Mouse (Mus musculus) ES-E14 (cell line): ENCODE data around the gene Smim24. TPM values are rescaled to one million over a fixed set of nuclear protein-coding genes. Genes with fewer than 3 reads are reported as not detected.

Source experiments
- DNase-seq: peaks from one replicate; pipeline ENCODE4 v3.0.0-alpha.2; 2013; ENCODE audit warnings: low read depth, low spot score
- H3K27ac ChIP-seq: 2 replicates; pipeline ENCODE4 v1.5.1; 2012; ENCODE audit warnings: low read depth, mild to moderate bottlenecking, low read length, moderate library complexity, mixed read lengths; ENCODE audit not compliant: poor library complexity, insufficient read depth, severe bottlenecking
- H3K36me3 ChIP-seq: 2 replicates; pipeline ENCODE4 v1.6.1; 2012; ENCODE audit warnings: mild to moderate bottlenecking, low read length, moderate library complexity, mixed read lengths; ENCODE audit not compliant: control insufficient read depth, poor library complexity, insufficient read depth, severe bottlenecking
- H3K4me1 ChIP-seq, 2 experiments: fragments of 150-350 bp in 1 of 2; sonication (generic) in 1 of 2; 2 replicates each; pipeline ENCODE4 v1.6.1; 2012; ENCODE audit warnings: low read length in 2 of 2, mild to moderate bottlenecking in 1 of 2, mixed read lengths in 1 of 2; ENCODE audit not compliant: control insufficient read depth in 2 of 2, insufficient read depth in 2 of 2, poor library complexity in 1 of 2
- H3K4me3 ChIP-seq, 2 experiments: fragments of 150-350 bp in 1 of 2; sonication (generic) in 1 of 2; 2 replicates each; pipeline ENCODE4 v1.5.1; 2012; ENCODE audit warnings: low read length in 2 of 2, low read depth in 1 of 2, mild to moderate bottlenecking in 1 of 2, mixed read lengths in 1 of 2; ENCODE audit not compliant: insufficient read depth in 1 of 2, poor library complexity in 1 of 2, severe bottlenecking in 1 of 2
- H3K9ac ChIP-seq: 2 replicates; pipeline ENCODE4 v1.6.1; 2012; ENCODE audit warnings: low read depth, mild to moderate bottlenecking, low read length, mixed read lengths; ENCODE audit not compliant: poor library complexity, insufficient read depth, severe bottlenecking
- H3K9me3 ChIP-seq: fragments of 150-350 bp; sonication (generic); 2 replicates; pipeline ENCODE4 v1.6.1; 2012; ENCODE audit warnings: low read depth, mild to moderate bottlenecking, low read length; ENCODE audit not compliant: control insufficient read depth, insufficient read depth
- CHD2 ChIP-seq: IDR thresholded peaks from 2 replicates; pipeline ENCODE4 v1.6.1; 2014; ENCODE audit warnings: mild to moderate bottlenecking, low read depth, low read length, inconsistent platforms
- HCFC1 ChIP-seq: IDR thresholded peaks from 2 replicates; pipeline ENCODE4 v1.6.1; 2012; ENCODE audit warnings: low read length, inconsistent platforms, borderline replicate concordance; ENCODE audit not compliant: insufficient read depth
- MAFK ChIP-seq: IDR thresholded peaks from 2 replicates; pipeline ENCODE4 v1.6.1; 2014; ENCODE audit warnings: mild to moderate bottlenecking, low read depth, low read length, inconsistent platforms; ENCODE audit not compliant: insufficient read depth
- ZC3H11A ChIP-seq: IDR thresholded peaks from 2 replicates; pipeline ENCODE4 v1.6.1; 2012; ENCODE audit warnings: low read depth, mild to moderate bottlenecking, inconsistent platforms, low read length, borderline replicate concordance
- ZNF384 ChIP-seq: IDR thresholded peaks from 2 replicates; pipeline ENCODE4 v1.6.1; 2012; ENCODE audit warnings: low read depth, low read length, inconsistent platforms
- in situ Hi-C, 2 experiments: fragments of 600-800 bp; cut with MboI; formaldehyde crosslinking; loops; one replicate each; pipeline ENCODE4 v1.15.1; 2025; ENCODE audit warnings: low sequenced_read_pairs in 2 of 2, inconsistent platforms in 1 of 2; ENCODE audit not compliant: unreplicated experiment in 2 of 2
- total RNA-seq: library from RNA; depleted of rRNA; stranded (reverse); fragments of 300-350 nt; gene quantifications from 2 replicates; pipeline ENCODE4 v1.2.3, GENCODE M21; 2012

The Smim24 gene
- total RNA-seq, 1 experiment: 1.7 TPM

DNA sequence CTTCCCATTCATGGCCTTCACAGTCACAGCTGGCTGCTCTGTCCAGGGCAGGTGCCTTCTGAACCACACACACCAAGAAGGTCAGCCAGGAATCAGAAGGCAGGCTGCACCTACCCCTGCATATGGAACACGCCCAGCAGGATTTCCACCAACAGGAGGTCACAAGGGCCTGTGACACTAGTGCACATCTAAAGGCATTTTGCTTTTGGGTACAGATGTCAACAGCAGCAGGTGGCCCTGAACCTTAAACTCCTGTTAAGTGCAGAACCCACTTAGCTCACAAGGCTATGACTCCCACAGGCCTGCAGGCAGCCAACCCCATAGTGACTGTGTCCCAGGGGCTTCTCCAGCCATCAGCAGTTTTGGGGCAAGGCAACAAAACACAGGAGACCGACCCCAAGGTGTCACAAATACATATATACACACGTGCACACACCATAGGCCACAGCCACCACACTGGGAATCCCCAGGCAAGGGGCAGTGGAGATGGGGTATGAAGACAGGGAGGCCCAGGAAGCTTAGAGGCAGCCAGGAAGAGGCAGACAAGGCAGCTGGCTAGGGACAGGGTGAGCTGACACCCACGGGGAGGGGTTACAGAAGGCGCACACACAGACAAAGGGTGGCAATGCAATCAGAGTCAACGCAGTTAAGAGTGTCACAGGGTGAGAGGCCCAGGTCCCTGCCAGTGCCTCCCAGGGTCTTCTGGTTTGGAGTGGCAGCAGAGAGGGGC is 26.2 kb upstream of the Smim24 start:
- Histone ChIP-seq H3K9me3 (no peaks in the 10 kb centered on the region), H3K4me1 (peaks cover 0 to 40% of the 10 kb centered on the region in 2 experiments; a peak in 3 of 4 replicates), H3K9ac (no peak overlapping the region), H3K4me3 (no peak overlapping the region), H3K27ac (no peak overlapping the region), H3K36me3 (peaks cover 71% of the 10 kb centered on the region)
- no peak for DNase-seq
- in situ Hi-C loops: no loop called here
- TF ChIP-seq ZNF384 (no peak), ZC3H11A (no peak), CHD2 (no peak), HCFC1 (no peak), MAFK (no peak)

DNA sequence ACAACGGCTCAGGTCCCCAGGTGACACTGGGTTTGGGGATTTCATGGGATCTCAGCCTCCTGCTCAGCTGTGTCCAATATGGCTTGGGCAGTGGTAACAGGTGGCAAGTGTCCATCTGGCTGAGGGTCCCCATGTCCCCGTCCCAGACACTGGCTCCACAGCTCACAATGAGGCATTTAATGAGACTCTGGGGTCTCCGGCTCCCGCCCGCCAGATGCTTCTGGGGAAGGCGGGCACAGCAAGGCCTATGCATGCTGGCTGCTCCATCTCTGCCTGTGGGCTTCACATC is 25.7 kb upstream of the Smim24 start:
- H3K27ac ChIP-seq: no peak overlapping the region
- TF ChIP-seq HCFC1 (no peak), ZC3H11A (no peak), CHD2 (no peak), ZNF384 (no peak), MAFK (no peak)
- no peaks in the 10 kb centered on the region for H3K9me3 ChIP-seq
- peaks cover 68% of the 10 kb centered on the region for H3K36me3 ChIP-seq
- in situ Hi-C loops: no loop called here
- no peak overlapping the region for H3K9ac ChIP-seq
- H3K4me1 ChIP-seq: peaks cover 0 to 37% of the 10 kb centered on the region in 2 experiments; a peak in 3 of 4 replicates
- no peak for DNase-seq
- no peak overlapping the region for H3K4me3 ChIP-seq

DNA sequence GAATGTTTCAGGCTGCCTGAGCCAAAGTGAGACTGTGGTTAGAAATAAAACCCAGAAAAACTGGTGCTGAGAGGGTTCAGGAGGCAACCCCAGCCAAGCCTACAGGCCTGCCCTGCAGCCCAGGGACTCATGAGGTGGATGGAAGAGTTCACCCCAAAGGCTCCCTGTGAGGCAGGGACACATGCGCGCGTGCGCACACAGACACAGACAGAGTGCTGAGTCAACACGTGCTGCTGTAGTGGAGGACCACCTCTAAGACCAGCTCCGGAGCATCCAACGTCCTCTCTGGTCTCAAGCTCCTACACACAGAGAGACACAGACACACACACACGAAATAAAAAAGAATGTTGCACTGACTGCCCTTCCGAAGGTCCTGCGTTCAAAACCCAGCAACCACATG is 17.5 kb upstream of the Smim24 start:
- Histone ChIP-seq H3K9me3 (no peaks in the 10 kb centered on the region), H3K4me3 (peak overlapping the region in 1 of 2 experiments; percentile 10; a peak in 1 of 4 replicates), H3K27ac (no peak overlapping the region; the same call in 1 of the 2 replicates), H3K4me1 (peaks cover 6 to 15% of the 10 kb centered on the region in 2 experiments; a peak in 2 of 4 replicates), H3K9ac (peak overlapping the region; percentile 46; the same call in 1 of the 2 replicates), H3K36me3 (peaks cover 39% of the 10 kb centered on the region)
- no peak for DNase-seq
- no peak for TF ChIP-seq ZC3H11A
- TF ChIP-seq ZNF384: no peak
- peak; percentile 52; the same call in 1 of the 2 replicates for TF ChIP-seq MAFK
- in situ Hi-C loops: no loop called here

DNA sequence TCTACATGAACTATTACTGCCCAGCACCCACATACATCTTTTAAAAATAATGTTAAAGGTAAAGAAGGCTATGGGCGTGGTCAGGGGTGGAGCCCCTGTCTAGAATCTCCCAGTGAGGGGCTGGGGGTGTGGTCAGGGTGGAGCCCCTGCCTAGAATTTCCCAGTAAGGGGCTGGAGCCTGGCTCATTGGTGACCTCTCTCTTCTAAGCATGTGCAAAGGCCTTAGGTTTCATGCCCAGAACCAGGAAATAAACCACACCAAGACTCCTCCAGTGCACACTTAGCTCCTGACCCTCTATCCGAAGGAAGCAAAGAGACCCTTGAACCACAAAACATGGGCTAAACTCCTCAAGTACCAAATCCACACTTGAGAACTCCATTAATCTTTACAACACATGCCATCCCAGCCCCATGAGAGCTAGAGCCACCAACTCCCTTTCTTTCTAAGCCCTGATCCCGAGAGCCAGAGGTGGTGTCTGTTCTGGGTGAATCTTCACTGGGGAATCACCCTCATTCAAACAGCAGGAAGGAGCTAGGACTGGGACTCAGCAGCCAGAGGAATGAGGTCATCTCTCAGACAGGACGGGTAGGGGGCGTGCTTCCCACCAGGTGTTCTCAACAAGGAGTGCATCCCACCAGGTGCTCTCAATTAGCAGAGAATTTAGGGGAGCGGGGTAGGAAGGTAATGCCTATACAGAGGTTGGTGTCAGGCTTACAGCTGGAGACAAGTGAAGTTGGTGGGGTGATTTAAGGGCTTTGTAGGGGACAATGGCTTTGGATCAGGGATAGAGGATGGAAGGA is 16.1 kb upstream of the Smim24 start:
- in situ Hi-C loops: no loop called here
- Histone ChIP-seq H3K9me3 (no peaks in the 10 kb centered on the region), H3K4me3 (peak overlapping the region; percentile 78 to 87), H3K36me3 (peaks cover 25% of the 10 kb centered on the region; the same call in 1 of the 2 replicates), H3K9ac (peak overlapping the region; percentile 91), H3K4me1 (peaks cover 6 to 12% of the 10 kb centered on the region in 2 experiments; a peak in 2 of 4 replicates), H3K27ac (0 out of 2 replicates have a peak overlapping the region, but pooled peaks have one; percentile 2)
- no peak for TF ChIP-seq ZC3H11A
- no peak for TF ChIP-seq CHD2
- no peak for TF ChIP-seq HCFC1
- no peak for TF ChIP-seq ZNF384
- no peak for TF ChIP-seq MAFK
- DNase-seq: no peak
